Mouse (Mus musculus) 416B (cell line): ENCODE measurements at regions not wholly inside any gene's neighbourhood (a gene's known extent, or its start where the extent isn't known, plus 50 kb on each side); places are given as distances from the start of the nearest gene placed in this dataset.

Experiments
- DNase-seq: peaks from one replicate; pipeline ENCODE4 v3.0.0; 2011; ENCODE audit warnings: low read depth

GRCm38 (mm10) chr3:44912664-44913063 lies 465.5 kb upstream of the Pcdh10 start:
- peak; percentile 35 for DNase-seq

GRCm38 (mm10) chr3:44914321-44914720 lies 463.9 kb upstream of the Pcdh10 start:
- no peak for DNase-seq
